Mouse (Mus musculus): ENCODE results near the gene Tmem242.

DNA sequence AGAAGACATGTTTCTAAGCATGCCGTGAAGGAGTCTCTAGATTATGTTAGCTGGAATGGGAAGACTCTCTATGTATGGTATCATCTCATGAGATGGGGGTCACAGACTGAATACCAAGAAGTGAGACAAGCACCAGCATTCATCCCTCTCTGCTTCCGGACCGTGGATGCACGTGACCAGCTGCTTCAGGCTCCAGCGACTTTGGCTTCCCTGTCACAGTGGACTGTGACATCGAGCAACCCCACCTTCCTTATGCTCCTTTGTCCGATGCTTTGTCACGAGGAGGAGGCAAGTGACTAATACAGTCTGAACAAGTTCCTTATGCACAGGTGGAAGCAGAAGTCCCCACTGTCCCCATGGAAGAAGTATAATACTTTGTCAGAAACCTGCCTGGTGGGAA lies 26.7 kb upstream of the Tmem242 start:
- TF ChIP-seq CTCF (IDR thresholded peaks at IDR 0.05; ENCODE audit: extremely low read depth, insufficient read depth, low read length) (no peak), POLR2A (IDR thresholded peaks at IDR 0.05; ENCODE audit: extremely low read depth, insufficient read depth, low read length) (no peak)

All from cortical plate, adult 2 months (tissue).